21 mouse cellular contexts compared by ENCODE assay signal in the genomic region with DNA sequence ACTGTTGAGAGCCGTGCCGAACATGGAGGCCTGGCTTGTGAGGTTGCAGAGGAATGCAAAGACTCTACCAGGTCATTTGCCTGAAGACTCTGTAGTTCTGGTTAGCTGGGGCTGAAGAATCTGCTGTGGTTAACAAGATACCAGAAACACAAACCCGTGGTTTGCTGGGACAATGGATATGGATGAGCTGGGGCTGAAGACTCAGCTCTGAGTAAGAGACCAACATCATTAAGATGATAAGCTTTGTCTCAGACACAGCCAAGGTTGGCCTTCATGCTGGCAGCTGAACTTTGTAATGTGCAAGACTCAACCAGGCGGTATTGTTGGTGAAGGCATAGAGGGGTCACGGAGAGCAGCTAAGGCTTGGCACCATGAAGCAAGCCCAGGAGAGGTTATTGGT. TPM values are rescaled to one million over a fixed set of nuclear protein-coding genes. Genes with fewer than 3 reads are reported as not detected.
"Had no signal": no experiment of that assay in that cellular context is flagged by ENCODE, and none has a peak within 500 bp of the region (broad histone marks: within the 10 kb centered on the region; RNA-seq: fewer than 3 reads in every experiment).

No protein-coding gene starts in this region.

- H3K4me2 ChIP-seq: lung, embryonic 14.5 days; midbrain, embryonic 11.5 days; midbrain, embryonic 13.5 days; midbrain, embryonic 15.5 days; neural tube, embryonic 13.5 days; neural tube, embryonic 15.5 days; stomach, embryonic 15.5 days had no signal

- H3K36me3 ChIP-seq: midbrain, embryonic 13.5 days; midbrain, embryonic 15.5 days; neural tube, embryonic 13.5 days; neural tube, embryonic 15.5 days; stomach, embryonic 15.5 days had no signal

- H3K27ac ChIP-seq: macrophage; midbrain, embryonic 13.5 days; midbrain, embryonic 15.5 days; neural tube, embryonic 13.5 days; neural tube, embryonic 15.5 days; stomach, embryonic 15.5 days; stomach, postnatal 0 days had no signal

- H3K4me3 ChIP-seq: megakaryocyte, embryonic 14.5 days; midbrain, embryonic 13.5 days; midbrain, embryonic 15.5 days; neural tube, embryonic 13.5 days; neural tube, embryonic 15.5 days; stomach, embryonic 15.5 days had no signal

- H3K27me3 ChIP-seq: midbrain, embryonic 13.5 days; midbrain, embryonic 15.5 days; neural tube, embryonic 13.5 days; neural tube, embryonic 15.5 days; stomach, embryonic 15.5 days had no signal

- DNase-seq: lung, adult 18-20 months; lung, embryonic 14.5 days; lung, postnatal 10 days; lung, postnatal 36 days; retina, postnatal 1 day; right cerebral cortex, adult 18-20 months; thymus, adult 2 months; thymus, postnatal 25 days; thymus, postnatal 4 days had no signal

RNA-seq across cellular contexts. Expression of gene Palm2, which starts 18.6 kb away (rescaled TPM):
- total RNA-seq: megakaryocyte progenitor cell, adult 5-6 weeks; monocyte, adult 5-6 weeks had no signal
- polyA plus RNA-seq: macrophage; spleen, adult 2 months had no signal
